Mouse (Mus musculus) right cerebral cortex, postnatal 25 days (tissue): Measurements from ENCODE around the gene Pdgfc.
"Not testable (repeated sequence)": the region's sequence is repeated elsewhere in the genome, so short reads cannot be mapped to it uniquely, and the experiment has no call there.

Experiments used
- DNase-seq: peaks from one replicate; pipeline ENCODE4 v3.0.0; 2022

The Pdgfc gene

GRCm38 (mm10) chr3:81046652-81047607, 10.7 kb downstream of the Pdgfc start:
- no peak for DNase-seq

GRCm38 (mm10) chr3:81051522-81051921, 15.3 kb downstream of the Pdgfc start:
- no peak for DNase-seq

DNA sequence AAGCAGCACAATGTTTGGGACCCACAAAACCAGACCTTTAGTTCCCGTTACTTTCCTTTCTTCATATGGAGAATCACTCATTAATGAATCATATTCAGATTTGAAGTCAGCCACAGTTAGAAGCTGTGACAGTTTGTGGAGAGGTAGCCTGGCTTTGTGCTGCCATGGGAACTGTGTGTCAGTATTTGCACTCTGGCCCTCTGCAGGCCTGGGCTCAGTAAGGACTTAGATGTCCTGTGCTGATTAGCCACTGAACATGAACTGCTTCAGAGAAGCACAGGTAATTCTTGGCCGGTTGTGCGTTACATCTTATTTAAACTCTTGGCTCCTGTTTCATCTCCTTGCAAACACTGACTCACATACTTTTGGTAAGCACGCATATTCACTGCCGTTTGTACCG, 16.2 kb downstream of the Pdgfc start:
- DNase-seq, result no peak

GRCm38 (mm10) chr3:81054074-81054473, 17.9 kb downstream of the Pdgfc start:
- DNase-seq, result no peak

DNA sequence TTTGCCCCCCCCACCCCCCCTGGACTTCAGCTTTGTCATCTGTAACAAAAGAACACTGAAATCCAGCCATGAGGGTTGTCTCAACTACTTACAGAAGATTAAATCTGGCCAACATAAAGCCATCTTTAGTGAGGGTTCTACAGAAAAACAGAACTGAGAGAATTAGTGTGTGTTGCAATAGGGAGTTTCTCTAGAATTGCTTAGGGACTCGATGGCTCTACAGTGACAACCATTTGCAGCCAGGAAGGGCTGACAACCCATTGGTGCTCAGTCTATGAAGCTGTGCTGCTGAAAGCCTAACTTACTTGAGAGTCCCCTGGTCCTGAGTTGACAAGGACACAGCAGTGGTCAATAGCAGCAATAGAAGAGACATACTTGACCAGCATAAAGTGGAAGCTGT, 21.5 kb downstream of the Pdgfc start:
- no peak for DNase-seq

GRCm38 (mm10) chr3:81058527-81059031, 22.4 kb downstream of the Pdgfc start:
- DNase-seq, result no peak

- DNase-seq, result no peak
Observed at GRCm38 (mm10) chr3:81068550-81068949, 32.3 kb downstream of the Pdgfc start.

DNA sequence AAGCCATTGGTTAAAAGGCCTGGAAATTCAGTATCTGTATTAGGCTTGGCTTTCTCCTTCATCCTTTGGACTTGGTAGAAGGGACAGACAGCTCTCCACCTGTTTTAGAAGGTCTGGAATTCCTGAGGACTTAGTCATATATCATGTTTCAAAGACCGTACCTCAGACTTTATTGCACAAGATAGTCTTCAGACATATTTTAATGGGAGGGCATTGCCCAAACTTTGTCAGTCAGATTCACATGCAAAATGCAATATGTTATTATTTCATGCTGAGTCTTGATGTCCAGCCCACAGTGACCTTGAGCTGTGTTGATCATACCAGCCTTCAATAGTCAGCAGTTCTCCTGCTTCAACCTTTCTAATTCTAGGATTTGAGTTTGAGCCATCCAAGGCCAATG, 64.9 kb downstream of the Pdgfc start:
- no peak for DNase-seq

DNA sequence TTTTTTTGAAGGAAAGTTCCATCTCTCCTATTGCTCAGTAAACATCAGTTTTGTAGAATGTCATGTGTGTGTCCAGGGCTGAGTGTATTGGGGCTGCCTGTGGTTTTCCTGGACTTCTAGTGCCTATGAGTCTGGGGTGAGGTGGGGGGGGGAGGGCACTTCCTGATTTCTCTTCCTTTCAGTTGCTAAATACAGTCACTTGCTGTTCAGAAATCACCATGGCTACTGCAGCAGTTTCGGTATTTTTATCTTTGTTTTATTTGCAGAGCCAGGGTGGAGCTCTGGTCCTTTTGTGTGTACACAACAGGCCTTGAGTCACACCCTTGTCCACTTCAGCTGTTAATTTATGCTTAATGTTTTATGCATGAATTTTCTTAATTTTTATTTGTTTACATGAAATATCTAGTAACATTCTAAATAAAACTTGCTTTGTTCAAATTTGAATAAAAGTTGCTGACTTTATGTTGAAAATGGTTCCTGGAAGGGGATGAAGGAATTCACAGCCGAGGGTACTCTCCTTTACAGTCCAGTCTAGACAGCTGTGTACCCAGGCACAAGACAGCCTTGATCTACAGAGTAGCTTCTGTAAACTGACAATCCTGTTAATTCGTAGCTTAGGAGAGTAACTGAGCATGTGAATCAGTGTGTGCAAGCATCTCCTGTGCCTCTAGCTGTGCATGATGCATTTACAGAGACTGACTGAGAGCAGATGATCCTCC, 66.1 kb downstream of the Pdgfc start:
- DNase-seq, result no peak

DNA sequence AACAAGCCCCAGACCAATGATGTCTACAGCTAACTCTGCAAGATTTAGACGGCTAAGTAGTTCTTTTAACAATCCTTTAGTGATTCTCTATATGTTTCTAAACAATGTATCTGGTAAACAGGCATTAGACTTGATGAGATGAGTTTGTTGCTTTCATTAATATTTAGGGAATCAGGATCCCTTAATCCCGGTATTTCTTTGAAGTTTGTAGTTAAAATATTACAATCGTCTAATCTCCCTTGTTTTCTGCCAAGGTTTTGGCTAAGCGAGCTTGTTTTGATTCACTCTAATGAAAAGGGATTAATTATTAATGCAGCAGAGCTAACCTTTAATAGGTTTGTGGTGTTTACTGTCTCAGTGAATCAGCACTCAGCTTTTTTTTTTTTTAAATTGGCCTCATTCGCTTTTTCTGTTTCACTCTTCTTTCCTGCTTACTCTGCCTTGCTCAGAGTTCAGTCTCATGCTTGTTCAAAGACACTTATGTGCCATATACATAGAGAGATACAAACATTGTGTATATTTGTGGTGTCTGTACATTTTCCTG, 66.7 kb downstream of the Pdgfc start:
- DNase-seq, result no peak

GRCm38 (mm10) chr3:81107515-81107914, 71.3 kb downstream of the Pdgfc start:
- DNase-seq, result no peak

GRCm38 (mm10) chr3:81110968-81111367, 74.8 kb downstream of the Pdgfc start:
- no peak for DNase-seq

DNA sequence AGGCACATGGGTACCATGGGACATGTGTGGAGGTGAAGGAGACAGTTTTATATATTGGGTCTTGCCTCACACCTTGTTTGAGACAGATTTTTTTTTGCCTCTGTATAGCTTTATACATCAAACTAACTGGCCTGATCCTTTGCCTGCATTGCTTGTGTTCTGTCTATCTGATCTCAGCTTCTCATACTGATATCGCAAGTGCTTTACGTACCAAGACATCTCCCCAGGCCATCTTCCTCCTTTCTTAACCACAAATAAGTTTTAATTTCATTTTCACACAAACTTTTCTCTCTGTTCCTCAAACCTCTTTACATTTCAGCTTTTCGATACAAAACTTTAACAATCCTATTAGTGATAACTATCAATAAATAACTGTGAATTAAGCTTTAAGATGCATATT, 76.7 kb downstream of the Pdgfc start:
- DNase-seq, result no peak

DNA sequence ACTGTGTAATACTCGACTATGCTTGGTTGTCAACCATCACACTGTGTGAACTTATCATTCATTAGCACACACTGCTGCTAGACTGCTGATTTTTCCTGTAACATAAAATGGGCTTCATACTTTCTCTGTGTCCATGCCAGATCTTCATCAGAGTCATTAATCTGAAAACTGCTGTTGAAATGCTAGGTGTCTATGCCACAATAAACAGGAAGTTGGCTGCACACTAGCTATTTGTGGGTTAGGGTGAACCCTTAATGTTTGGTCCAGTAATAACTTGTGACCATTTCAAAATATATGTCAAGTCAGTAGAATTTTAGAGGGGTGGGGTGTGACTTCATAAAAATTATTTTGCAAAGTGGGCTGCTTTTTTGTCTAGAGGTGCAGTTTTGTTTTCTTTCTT, 84.4 kb downstream of the Pdgfc start:
- no peak for DNase-seq

- no peak for DNase-seq
Observed at GRCm38 (mm10) chr3:81121731-81122130, 85.5 kb downstream of the Pdgfc start.

GRCm38 (mm10) chr3:81123461-81123860, 87.2 kb downstream of the Pdgfc start:
- DNase-seq, result no peak

- DNase-seq, result no peak
Observed at GRCm38 (mm10) chr3:81127013-81127412, 90.8 kb downstream of the Pdgfc start.

GRCm38 (mm10) chr3:81136985-81137384, 100.8 kb downstream of the Pdgfc start:
- DNase-seq, result no peak

DNA sequence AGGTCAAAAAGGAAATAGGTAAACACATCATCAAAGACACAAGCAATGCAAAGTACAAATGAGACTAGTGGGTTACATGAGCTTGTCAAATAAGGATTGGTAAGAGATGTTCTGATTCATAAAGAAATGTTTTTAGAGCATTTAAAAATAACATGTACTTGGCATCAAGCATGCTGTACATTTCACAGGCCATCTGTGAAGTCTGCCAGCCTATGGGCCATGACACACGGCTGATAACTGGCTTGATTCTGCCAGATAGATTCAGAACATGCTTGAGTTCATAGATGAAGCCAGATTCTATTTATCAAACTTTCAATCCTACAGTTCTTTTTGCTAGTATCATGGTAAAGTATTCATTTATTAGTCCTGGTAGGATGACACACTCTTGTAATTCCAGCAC, 101.8 kb downstream of the Pdgfc start:
- DNase-seq, result not testable (repeated sequence)

- DNase-seq, result no peak
Observed at GRCm38 (mm10) chr3:81143730-81144129, 107.5 kb downstream of the Pdgfc start.

- DNase-seq, result no peak
Observed at GRCm38 (mm10) chr3:81149109-81149521, 112.9 kb downstream of the Pdgfc start.

DNA sequence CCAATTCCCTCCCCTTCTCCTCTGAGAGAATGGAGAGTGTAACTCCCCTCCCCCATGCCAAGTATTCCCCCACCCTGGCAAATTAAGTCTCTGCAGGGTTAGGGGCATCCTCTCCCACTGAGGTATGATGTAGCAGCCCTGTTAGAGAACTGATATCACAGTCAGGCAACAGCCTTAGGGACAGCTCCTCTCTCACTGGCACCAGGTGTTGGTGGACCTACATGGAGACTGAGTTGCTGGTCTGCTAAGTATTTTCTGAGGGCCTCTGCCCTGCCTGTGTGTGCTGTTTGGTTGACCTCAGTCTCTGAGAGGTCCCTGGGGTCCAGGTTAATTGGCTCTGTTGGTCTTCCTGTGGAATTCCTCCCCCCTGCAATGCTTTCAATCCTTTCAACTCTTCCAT, 114.0 kb downstream of the Pdgfc start:
- DNase-seq, result no peak

DNA sequence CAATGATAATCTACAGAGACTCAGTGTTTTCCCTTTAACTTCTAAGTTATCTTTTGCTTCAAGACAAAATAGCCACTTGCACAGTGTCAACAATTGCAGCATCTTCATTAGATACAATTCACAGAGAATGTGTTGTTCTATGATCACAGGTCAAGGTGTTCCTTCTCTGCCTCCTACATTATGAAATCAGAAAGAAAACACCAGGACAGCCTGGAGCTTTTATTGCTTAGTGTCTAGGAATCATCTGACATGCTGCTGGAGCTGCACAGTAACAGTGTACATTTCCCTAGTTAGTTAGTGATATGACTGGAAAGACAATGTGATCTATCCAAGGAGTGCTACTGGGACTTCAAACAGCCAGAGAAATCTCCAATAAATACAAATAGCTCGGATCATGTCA, 118.2 kb downstream of the Pdgfc start:
- no peak for DNase-seq
